Mouse (Mus musculus): ENCODE measurements around the gene Gucy1b2.

Gene Gucy1b2

DNA sequence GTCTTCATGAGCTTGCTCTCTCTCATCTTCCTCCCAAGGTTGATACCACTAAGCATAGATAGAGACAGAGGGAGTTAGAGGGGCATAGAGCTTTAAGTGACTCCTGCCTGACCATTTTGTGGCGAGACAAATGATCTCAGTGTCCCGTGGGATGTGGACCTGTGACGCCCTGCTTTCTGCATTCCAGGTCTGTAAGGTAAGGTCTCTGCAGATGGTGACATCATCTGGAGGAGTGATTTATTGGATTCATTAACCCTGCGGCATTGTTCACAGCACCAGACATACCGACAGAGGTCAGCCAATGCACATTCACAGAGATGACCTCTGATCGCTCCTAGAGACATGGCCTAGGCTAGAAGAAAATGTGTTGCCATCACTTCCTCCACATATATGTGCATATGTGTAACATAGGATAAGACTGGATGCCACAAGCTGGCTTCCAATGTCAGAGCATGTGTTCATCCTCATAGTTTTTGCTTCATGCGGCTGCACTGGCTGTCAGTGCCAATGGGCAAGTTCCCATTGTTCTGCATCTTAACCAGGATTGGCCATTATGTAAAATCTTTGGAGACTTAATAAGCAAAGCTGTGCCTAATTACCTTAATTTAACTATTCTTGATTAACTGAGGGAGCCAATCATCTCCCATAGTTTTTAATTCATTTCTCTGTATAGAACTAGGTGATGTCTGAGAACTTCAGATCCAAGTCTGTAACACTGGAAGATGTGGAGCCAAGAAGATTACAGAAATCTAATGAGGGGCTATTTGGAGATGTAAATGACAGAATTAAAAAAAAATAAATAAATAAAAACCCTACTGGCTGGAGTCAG is 9.5 kb downstream of the Gucy1b2 start:
- no peak for DNase-seq (ENCODE audit: low read depth, low spot score)

DNA sequence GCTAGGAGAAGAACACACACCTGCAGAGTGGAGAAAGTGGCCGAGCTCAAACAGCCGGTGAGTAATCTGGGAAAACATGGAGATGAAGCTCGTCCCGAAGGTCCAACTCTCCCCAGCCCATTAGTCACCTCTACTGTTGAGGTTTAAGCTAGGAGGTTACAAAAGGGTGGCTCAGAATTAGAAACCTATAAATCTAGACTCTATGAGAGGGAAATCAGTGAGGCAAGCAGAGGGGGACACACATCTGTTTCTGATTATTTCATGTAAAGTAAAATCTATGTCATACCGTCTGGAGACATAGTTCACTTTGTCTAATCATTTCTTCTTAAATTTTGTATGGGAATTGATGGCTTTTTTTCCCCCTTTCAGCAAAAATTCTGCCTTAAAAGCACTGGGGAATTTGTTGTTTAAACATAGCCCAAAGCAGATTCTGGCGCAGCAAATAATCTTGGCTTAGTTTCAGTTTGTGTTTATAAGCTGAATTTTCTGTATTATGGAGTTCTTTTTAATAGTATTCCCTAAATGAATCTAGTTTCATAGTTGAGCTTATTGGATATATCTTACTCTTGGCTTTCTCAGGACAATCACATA is 12.2 kb downstream of the Gucy1b2 start:
- DNase-seq (ENCODE audit: low read depth, low spot score): no peak

DNA sequence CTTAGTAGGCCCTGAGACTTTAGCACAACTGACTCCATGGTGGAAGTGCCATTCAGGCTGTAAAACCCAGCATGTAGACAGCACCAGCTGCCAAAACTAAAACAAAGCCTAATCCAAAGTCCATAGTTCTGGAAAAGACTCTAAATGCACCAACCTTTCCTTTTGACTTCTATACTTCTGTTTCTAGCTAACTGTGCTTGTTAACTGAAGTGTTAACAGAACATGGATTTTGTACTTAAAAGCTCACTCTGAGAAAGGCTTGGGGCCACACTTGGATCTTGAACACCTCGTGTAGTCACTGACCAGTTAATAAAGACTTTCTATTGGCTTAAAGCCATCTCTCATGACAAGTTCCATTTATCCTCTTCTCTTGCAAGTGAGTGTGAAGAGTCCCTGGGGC is 13.1 kb downstream of the Gucy1b2 start:
- no peak for DNase-seq (ENCODE audit: low read depth, low spot score)

DNA sequence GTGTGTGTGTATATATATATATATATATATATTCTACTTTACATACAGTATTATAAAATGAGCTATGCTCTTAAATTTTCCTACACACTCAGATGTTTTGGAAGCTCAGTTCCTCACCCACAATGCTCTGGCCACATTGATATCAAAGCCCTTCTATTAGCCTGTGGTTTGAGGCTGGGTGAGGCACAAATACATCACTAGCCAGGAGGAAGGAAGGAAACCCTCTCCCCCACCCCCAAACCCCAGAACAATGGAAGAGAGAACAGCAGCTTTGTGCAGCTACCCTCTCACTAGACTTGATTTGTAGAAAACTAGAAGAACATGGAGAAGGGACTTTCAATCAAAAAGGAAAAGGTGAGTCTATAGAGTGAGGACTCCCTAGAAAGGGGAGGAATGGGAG is 16.1 kb downstream of the Gucy1b2 start:
- DNase-seq (ENCODE audit: low read depth, low spot score): no peak

DNA sequence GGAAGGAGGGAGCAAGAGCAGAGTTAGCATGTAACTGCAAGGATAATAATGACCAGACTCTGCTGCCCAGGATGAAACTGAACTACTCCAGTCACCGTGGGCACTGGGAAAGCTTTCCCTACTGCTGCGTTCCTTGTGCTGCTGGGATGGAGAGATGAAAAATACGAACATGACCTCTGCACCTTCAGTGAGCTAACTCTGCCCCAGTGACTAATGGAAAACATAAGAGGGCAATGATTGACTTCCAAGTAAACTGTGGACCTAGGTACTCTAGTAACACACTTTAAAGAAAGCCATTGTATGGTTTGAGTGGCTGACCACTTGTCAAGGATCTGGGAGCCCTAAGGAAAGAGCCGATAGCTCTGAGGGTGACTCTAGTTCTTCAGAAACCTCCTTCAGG is 17.9 kb downstream of the Gucy1b2 start:
- no peak for DNase-seq (ENCODE audit: low read depth, low spot score)

DNA sequence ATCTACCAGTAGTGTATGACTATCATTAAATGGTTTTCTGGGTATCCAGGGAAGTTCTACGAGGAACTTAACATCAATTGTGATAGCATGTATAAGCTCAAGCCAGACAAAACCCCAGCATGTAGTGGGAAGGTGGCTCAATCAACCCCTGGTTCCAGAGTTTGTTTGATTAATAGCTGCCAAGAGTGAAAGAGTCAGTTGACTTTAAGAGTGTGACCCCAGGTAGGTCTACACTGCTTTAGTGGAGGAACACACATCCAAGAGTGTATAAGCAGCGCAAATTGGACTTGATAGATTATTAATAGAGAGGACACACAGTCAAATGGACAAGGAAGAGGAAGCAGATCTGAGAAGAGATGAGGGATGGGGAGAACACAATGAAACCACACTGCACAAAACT is 18.3 kb downstream of the Gucy1b2 start:
- no peak for DNase-seq (ENCODE audit: low read depth, low spot score)

DNA sequence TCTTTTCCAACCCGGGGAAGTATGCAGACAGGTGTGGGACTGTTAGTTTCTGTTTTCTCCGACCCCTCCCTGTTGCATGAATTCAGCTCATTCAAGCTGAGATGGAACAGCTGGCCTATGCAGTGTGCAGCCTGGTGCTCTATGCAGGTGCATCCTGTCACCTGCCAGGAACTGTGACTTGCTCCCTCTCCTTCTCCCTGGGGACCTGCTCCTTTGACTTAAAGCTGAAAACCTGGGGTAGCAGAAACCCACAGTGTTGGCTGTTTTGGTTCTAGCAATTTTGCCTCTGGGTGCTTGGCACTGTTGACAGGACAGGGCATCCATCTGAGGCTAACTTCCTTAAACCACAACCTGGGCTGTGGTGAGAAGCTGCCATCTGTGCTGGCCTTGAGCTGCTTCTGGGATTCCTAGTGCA is 30.8 kb downstream of the Gucy1b2 start:
- peak; percentile 10 for DNase-seq (ENCODE audit: low read depth, low spot score)

DNA sequence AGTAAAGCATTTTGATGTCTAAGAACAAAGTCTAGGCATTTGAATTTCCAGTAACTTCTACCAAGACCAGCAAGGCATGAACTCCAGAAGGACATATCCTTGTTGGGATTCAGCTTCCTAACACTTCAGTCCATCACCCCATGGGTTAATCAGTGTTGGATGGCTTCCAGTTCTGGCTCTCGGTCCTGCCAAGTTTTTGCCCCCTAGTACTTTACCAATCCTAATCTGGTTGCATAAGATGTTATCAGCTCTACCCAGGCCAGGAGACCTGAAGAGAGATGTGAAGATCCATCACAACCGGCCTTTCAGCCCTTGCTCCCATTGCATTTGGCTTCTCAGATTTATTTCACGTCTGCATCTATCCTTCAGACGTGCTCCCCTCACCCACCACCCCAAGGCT is 33.8 kb downstream of the Gucy1b2 start:
- no peak for DNase-seq (ENCODE audit: low read depth, low spot score)

DNA sequence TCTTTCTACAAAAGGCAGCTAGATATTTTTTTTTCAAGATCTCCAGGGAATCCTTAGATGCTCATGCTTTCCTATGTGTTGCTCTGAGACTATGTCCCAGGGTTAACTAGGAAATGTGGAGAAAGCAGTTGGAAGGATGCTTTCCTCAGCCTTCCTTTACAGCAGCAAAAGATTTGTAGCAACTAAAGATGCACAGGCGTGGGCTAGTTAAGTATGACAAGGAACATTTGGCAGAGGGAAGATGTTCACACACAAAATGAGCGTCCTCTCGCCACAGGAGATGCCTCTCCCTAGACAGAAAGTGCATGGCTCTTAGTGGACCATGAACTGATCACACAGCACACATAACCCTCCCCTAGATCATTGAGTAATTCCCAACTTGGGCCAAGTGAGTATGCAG is 38.6 kb downstream of the Gucy1b2 start:
- peak; percentile 55 for DNase-seq (ENCODE audit: low read depth, low spot score)

DNA sequence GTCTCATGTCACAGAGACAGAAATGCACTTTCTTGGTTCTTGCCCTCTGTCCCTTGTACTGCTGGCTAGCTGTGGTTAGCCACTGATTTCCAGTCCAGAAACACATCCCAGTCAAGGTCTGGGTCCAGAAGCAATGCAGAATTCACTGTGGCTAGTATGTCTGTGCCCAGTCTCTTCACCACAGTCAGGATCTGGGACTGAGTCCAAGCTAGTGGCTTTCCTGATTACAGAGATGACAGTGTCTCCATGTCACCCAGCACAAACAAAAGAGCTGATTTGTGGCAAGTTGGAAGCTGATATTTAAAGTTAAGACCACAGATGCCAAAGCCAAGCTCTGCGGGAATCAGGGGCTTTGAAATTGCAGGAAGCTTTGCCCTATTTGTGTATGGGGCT is 39.4 kb downstream of the Gucy1b2 start:
- DNase-seq (ENCODE audit: low read depth, low spot score): peak; percentile 86

DNA sequence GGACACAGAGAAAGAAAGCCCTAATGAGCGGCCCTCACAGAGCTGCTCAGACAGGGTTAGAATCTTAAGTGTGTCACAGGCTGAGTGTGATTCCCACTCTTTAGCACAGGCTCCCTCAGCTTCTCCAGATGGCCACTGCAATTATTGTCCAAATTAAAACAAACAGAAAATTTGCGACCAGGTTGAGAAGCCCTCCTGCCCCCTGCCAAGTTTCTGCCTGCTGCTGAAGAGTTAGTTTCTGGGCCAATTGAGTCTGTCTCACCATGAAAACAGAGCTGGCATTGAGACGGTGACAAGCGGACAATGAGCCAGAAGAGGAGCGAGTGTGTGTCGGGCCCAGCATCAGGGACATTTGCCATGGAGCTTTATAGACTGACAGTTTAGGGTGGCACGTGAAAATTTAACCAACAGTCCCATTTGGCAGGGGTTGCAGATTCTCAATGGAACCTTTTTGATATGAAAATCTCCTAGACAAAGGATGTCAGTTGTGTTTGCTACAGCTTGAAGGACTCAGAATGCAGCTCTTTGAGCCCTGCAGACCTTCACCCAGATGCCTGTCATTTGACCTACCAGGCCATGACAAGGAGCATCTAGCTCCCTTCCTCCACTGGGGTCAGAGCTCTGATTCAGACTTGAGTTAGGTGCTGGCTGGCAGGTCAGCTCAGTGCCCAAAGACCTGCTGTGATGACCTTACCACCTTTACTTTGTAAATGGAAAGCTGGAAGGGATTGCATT is 39.9 kb downstream of the Gucy1b2 start:
- DNase-seq (ENCODE audit: low read depth, low spot score): peak; percentile 78

DNA sequence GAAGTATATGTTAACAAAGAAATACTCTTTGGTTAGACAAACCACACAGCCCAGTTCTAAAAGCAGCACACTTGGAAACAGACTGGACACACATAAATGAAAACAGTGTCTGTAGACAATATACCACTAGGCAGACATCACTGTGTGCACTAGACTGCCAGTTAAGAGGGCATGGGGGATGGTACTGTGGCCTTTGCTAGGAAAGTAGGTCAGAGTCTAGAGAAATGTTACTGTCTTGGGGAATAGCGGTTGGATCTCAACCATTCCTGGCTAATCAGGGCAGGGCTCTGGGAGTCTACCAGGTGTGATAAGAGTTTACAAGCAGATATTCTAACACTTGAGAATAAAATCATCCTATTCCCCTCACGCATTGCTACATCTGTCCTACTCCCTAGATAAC is 60.7 kb downstream of the Gucy1b2 start:
- DNase-seq (ENCODE audit: low read depth, low spot score): peak; percentile 41

DNA sequence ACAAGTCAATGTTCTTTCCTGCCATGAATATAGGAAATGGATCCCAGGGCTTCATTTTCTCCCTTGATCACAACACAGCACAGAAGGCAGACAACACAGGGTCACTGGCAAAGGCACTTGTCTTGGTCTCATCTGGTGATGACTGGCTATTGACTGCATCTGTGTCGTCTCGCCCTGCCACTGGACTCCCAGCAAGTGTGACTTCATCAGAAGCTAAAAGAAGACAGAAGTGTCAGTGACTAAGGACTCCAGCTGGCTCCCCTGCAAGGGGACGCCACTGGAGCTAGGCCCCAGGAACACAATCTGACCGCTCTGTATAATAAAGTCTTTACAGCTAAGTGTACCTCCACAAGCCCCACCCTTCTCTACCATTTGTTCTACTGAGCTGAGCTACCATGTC is 63.3 kb downstream of the Gucy1b2 start:
- DNase-seq (ENCODE audit: low read depth, low spot score): no peak

DNA sequence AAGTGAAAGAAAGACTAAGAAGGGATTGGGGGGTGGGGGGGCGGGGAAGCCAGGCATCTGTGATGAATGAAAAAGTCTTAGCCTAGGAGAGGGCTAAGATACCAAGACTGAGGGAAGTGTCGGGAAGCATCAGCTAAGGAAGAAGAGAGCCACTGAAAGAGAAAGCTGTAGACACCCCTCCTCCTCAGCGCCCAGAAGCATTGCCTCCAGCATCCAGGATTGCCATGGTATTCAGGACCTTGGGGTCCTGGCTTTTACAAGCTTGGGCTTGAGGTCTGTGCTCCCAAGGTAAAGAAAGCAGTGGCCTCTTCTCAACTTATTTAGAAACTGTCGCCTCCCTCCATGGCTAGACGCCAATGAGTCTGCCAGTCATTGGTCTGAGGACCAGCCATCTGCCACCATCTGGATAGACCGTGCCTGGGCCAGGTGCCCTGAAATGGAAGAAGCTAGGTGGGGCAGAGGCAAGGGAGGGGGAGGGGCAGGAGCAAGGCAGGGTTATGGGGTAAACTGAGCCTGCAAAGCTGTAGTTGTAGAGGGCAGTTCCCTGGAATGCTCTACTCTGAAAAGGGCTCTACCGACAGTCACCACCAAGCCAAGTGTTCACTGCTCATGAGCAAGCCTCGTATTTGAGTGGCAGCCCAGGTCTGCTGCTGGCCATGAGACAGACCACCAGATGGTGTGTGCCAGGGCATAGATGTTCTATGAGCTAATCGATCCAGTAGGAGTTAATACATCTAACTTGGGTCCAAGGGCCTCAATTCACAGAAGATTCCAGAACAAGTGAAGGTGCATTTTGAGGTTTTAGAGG is 66.2 kb downstream of the Gucy1b2 start:
- DNase-seq (ENCODE audit: low read depth, low spot score): peak; percentile 95

DNA sequence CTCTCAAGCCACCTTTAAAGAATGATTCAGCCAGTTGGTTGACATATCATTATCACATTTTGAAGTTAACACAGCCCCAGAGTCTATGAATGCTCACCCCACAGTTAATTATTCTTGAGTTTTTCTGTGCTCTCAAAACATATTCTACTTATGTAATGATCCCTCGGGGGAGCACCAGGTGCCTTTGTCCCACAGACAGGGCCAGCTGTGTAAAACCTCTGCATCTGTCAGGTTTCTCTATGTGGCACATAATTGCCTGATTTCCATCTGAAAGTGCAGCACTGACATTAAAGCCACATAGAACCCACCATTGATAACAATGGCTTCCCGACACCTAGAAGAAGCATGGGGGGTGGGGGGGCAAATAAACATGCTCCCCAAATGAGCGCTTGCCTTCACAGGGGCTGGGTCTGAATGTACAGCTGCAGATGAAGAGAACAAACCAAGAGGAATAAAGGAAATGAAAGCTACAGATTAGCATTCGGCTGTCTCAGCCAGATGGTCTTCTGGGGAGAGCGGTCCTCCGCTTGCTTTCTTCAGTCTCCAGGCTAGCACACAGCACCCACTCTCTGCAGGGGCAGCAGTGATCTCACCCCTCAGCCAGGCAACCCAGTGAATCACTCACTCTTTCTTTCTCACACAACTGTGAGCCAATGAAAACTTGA is 66.9 kb downstream of the Gucy1b2 start:
- peak; percentile 89 for DNase-seq (ENCODE audit: low read depth, low spot score)

DNA sequence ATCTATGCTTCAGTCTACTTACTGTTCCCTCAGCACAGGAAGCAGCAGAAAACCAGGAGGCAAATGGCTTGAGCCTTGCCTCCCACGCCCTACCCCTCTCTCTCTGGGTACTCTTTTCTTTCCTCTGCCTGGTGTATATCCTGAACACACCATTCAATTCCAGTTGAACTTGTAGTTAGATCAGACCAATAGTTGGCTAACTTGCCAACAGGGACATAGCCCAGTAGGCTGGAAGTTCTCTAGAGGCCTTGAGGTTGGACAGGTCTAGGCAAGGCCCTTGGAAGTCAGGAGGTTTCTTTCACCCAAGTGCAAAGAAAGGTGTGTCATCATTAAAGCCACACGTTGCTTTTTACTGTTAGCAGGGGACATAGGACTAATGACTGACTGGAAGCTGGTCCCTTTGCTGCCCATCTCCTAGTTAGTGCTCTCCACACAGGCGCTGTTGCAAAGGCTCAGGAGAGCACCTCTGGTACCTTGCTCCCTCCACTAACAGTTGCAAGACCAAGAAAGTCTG is 72.2 kb downstream of the Gucy1b2 start:
- DNase-seq (ENCODE audit: low read depth, low spot score): no peak

DNA sequence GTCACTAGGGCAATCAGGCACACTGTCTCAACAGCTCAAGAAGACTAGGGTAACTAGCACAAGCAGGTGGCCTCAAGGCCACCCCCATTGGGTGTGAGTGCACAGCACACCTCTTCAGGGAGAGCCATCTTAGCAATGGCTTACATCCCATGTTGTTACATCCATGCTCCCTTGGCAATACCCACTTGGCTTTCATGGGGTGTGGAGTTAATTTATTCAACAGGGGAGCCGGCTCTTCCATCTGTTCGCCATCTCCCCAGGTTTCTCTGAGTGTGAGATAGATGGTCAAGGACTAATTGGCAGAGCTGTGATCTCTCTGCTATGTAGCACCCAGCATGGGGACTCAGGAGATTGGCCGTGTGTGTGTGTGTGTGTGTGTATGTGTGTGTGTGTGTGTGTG is 73.0 kb downstream of the Gucy1b2 start:
- peak; percentile 23 for DNase-seq (ENCODE audit: low read depth, low spot score)

DNA sequence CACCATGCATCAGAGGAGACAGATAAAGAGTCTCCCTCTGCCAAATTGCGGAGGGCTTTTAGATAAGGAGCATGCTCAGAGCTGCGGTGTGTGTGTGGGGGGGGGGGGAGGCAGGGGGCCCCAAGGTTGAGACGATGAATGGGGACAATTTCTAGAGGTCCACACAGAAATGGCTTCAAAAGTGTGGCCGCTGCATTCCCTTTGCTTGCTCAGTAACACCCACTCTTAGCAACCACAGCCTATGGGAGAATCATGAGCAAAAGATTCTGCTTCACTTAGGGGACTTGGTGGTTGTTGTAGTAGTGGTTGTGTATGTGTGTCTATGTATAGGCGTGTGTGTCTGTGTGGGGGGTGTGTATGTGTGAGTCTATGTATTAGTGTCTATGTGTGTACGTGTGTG is 75.5 kb downstream of the Gucy1b2 start:
- no peak for DNase-seq (ENCODE audit: low read depth, low spot score)

DNA sequence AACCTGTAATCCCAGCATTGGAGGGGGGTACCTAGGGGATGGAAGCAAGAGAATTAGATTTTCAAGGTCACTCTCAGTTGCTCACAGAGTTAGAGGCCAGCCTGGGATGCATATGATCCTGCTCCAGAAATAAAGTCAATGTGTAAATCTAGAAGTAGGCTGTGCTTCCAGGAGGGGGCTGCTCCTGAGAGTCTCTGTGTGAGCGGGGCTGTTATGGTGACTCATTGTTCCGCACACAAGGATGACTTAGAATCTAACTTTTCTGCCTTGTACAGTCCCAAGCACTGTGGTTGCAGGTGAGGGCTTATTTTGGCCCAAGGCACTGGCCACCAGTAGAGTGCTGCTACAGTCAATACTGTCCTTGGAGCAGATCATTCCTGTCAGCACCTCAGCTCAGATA is 76.7 kb downstream of the Gucy1b2 start:
- no peak for DNase-seq (ENCODE audit: low read depth, low spot score)

DNA sequence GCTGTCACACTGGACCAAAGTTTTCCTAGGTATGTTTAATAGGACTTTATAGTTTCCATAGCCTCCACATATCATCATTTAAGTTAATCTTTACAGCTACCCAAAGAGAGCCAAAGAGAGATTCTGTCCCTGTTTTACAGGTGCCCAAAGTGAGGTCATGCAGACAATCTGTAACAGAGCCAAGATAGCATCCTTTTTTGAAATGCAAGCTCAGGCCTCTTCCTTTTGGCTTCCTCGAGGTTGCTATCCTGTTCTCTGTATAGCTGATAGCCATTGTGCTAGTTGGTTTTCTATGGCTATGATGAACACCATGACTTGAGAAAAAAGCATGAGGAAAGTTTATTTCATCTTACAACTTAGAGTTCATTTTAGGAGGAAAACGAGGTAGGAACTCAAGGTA is 80.0 kb downstream of the Gucy1b2 start:
- DNase-seq (ENCODE audit: low read depth, low spot score): peak; percentile 56

DNA sequence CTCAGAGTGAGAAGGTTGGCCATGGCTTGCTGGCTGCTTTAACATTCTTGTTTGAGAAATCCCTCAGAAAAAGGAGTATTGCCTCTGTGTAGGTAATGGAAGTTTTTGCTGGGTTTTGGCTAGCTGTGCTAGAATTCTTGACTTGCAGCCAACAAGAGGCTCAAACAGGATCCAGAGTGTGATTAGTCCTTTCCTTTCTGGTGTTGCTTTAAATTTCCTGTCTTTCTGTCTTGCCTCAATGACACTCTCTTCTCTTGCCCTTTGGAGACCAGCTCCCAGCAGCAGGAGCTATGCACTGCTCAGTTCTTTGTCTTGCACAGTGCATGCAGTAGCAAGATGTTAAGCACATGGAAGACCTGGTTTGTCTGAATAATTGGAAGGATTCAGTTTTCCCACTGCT is 80.4 kb downstream of the Gucy1b2 start:
- DNase-seq (ENCODE audit: low read depth, low spot score): peak; percentile 65

All from brain, adult 2 months (tissue).